Comparison of ENCODE assay signal across 8 mouse cellular contexts in genomic region chr12:103388505-103389347, GRCm38 (mm10). TPM values are rescaled to one million over a fixed set of nuclear protein-coding genes. Genes with fewer than 3 reads are reported as not detected.
A peak's percentile ranks its signal among the peaks of the same experiment; 100 is the strongest.
DNase-seq lines count a peak whose midpoint lies in the region; ATAC-seq lines count a peak whose summit lies in the region.

Otub2 (plus strand) TSS chr12:103388682.

- no peaks in the 10 kb centered on the region for H3K4me1 ChIP-seq in forebrain, embryonic 11.5 days (replicated peaks; ENCODE audit: control insufficient read depth, insufficient read depth, low read length)
- peaks cover 31% of the 10 kb centered on the region for H3K4me1 ChIP-seq in heart, embryonic 16.5 days (ENCODE audit: control insufficient read depth, insufficient read depth, low read length)
- H3K4me1 ChIP-seq in liver, embryonic 15.5 days (replicated peaks): peaks cover 58% of the 10 kb centered on the region
- peaks cover 14% of the 10 kb centered on the region for H3K4me1 ChIP-seq in neural tube, embryonic 12.5 days

- no peak within 1 kb of the TSS for H3K27ac ChIP-seq in forebrain, embryonic 11.5 days (ENCODE audit: low read depth, low read length)
- peak within 1 kb of the TSS; percentile 57 for H3K27ac ChIP-seq in heart, embryonic 16.5 days (ENCODE audit: low read length)
- H3K27ac ChIP-seq in liver, embryonic 15.5 days (replicated peaks): peak within 1 kb of the TSS; percentile 92
- H3K27ac ChIP-seq in neural tube, embryonic 12.5 days: no peak within 1 kb of the TSS; the same call in 1 of the 2 replicates

- peak within 1 kb of the TSS; percentile 85 for H3K9ac ChIP-seq in forebrain, embryonic 11.5 days (ENCODE audit: low read length)
- H3K9ac ChIP-seq in heart, embryonic 16.5 days (ENCODE audit: low read length): peak within 1 kb of the TSS; percentile 92
- peak within 1 kb of the TSS; percentile 92 for H3K9ac ChIP-seq in liver, embryonic 15.5 days
- H3K9ac ChIP-seq in neural tube, embryonic 12.5 days: peak within 1 kb of the TSS; percentile 90

- H3K4me3 ChIP-seq in forebrain, embryonic 11.5 days (ENCODE audit: low read depth, low read length): peak within 1 kb of the TSS; percentile 68
- H3K4me3 ChIP-seq in heart, embryonic 16.5 days (ENCODE audit: low read length): peak within 1 kb of the TSS; percentile 73
- H3K4me3 ChIP-seq in liver, embryonic 15.5 days (replicated peaks): peak within 1 kb of the TSS; percentile 84
- peak within 1 kb of the TSS; percentile 81 for H3K4me3 ChIP-seq in neural tube, embryonic 12.5 days

- H3K27me3 ChIP-seq in forebrain, embryonic 11.5 days (ENCODE audit: control insufficient read depth, insufficient read depth, low read length): no peaks in the 10 kb centered on the region
- H3K27me3 ChIP-seq in heart, embryonic 16.5 days (ENCODE audit: control insufficient read depth, insufficient read depth, low read length): no peaks in the 10 kb centered on the region
- H3K27me3 ChIP-seq in liver, embryonic 15.5 days: no peaks in the 10 kb centered on the region
- H3K27me3 ChIP-seq in neural tube, embryonic 12.5 days (replicated peaks): no peaks in the 10 kb centered on the region

- no peaks in the 10 kb centered on the region for H3K9me3 ChIP-seq in forebrain, embryonic 11.5 days (ENCODE audit: control insufficient read depth, low read length)
- no peaks in the 10 kb centered on the region for H3K9me3 ChIP-seq in heart, embryonic 16.5 days (replicated peaks; ENCODE audit: control insufficient read depth, low read length)
- H3K9me3 ChIP-seq in liver, embryonic 15.5 days (replicated peaks): no peaks in the 10 kb centered on the region
- no peaks in the 10 kb centered on the region for H3K9me3 ChIP-seq in neural tube, embryonic 12.5 days

- under 1% methylated on average over 58 of the region's 58 CpGs for WGBS in forebrain, embryonic 11.5 days
- WGBS in heart, embryonic 16.5 days: under 1% methylated on average over 58 of the region's 58 CpGs
- under 1% methylated on average over 58 of the region's 58 CpGs for WGBS in liver, embryonic 15.5 days (ENCODE audit: insufficient replicate concordance)
- under 1% methylated on average over 58 of the region's 58 CpGs for whole genome bisulfite sequencing in neural tube, embryonic 12.5 days

- peak; percentile 99 for ATAC-seq in forebrain, embryonic 11.5 days (replicated peaks; ENCODE audit: low FRiP score)
- peak; percentile 98 for ATAC-seq in heart, embryonic 16.5 days (replicated peaks; ENCODE audit: extremely low read depth, insufficient read depth, low FRiP score)
- peak; percentile 87 for ATAC-seq in liver, embryonic 15.5 days (ENCODE audit: insufficient read depth)
- peak; percentile 99 for ATAC-seq in neural tube, embryonic 12.5 days (ENCODE audit: low FRiP score, low read depth)

- peak within 1 kb of the TSS; percentile 77 for H3K4me2 ChIP-seq in forebrain, embryonic 11.5 days (ENCODE audit: low read depth, low read length, severe bottlenecking)
- peak within 1 kb of the TSS; percentile 97 for H3K4me2 ChIP-seq in heart, embryonic 16.5 days (ENCODE audit: low read depth, low read length)
- peak within 1 kb of the TSS; percentile 78 for H3K4me2 ChIP-seq in liver, embryonic 15.5 days
- peak within 1 kb of the TSS; percentile 84 for H3K4me2 ChIP-seq in neural tube, embryonic 12.5 days (replicated peaks)

- peak; percentile 72 to 73 for DNase-seq in CD8-positive naive resting alpha-beta T cell, adult 2 months (ENCODE audit: low read depth in 2 of 2, low spot score in 2 of 2)
- DNase-seq in c-Kit-positive CD71-negative TER-119-negative erythroid progenitor cells, embryonic 14.5 days (ENCODE audit: low read depth): peak; percentile 90
- peak; percentile 96 for DNase-seq in forebrain, embryonic 11.5 days (ENCODE audit: low spot score)
- peak; percentile 97 to 98 for DNase-seq in kidney, postnatal 36 days
- DNase-seq in telencephalon, adult 2 months (ENCODE audit: low read depth, low spot score): peak; percentile 96

- H3K36me3 ChIP-seq in forebrain, embryonic 11.5 days (ENCODE audit: control insufficient read depth, insufficient read depth, low read length): no peaks in the 10 kb centered on the region
- no peaks in the 10 kb centered on the region for H3K36me3 ChIP-seq in heart, embryonic 16.5 days (ENCODE audit: control insufficient read depth, insufficient read depth)
- H3K36me3 ChIP-seq in liver, embryonic 15.5 days (replicated peaks): peaks cover 23% of the 10 kb centered on the region
- H3K36me3 ChIP-seq in neural tube, embryonic 12.5 days: peaks cover 5% of the 10 kb centered on the region; the same call in 1 of the 2 replicates

RNA-seq across cellular contexts. Expression of gene Otub2, which starts in this region (rescaled TPM):
- polyA plus RNA-seq in forebrain, embryonic 11.5 days (2014; fragmentation: Nextera tagmentation; extraction: Ambion mirVana): 12.7 and 15.0 TPM in 2 replicates
- polyA plus RNA-seq in heart, embryonic 16.5 days (2015; fragmentation: Nextera tagmentation; extraction: Ambion mirVana): 9.9 and 11.7 TPM in 2 replicates
- 28.5 and 28.9 TPM in 2 replicates for polyA plus RNA-seq in liver, embryonic 15.5 days (2015; fragmentation: Nextera tagmentation; extraction: Ambion mirVana)
- 20.2 and 20.6 TPM in 2 replicates for polyA plus RNA-seq in neural tube, embryonic 12.5 days (2016; fragmentation: Nextera tagmentation; extraction: Ambion mirVana)

Comparison
In these comparisons a context has a peak if more than half of its experiments do, and no peak if none do; other contexts are left out.
1. H3K27ac ChIP-seq: peak in heart, embryonic 16.5 days (single experiment) and liver, embryonic 15.5 days (single experiment); none in forebrain, embryonic 11.5 days (single experiment) and neural tube, embryonic 12.5 days (single experiment).
2. Peak in every context shown above with its lines, with median percentiles within 50 percentile points of each other: DNase-seq, ATAC-seq, H3K4me2 ChIP-seq, H3K4me3 ChIP-seq and H3K9ac ChIP-seq.